Mouse (Mus musculus) retina, embryonic 14.5 days (tissue): Measurements from ENCODE around the gene Kcnj14.

Experiments used
- DNase-seq: peaks from one replicate; pipeline ENCODE4 v3.0.0-alpha.2; 2015; ENCODE audit warnings: low spot score

Kcnj14 gene

GRCm38 (mm10) chr7:45797661-45798510 lies 26.7 kb downstream of the Kcnj14 start:
- no peak for DNase-seq

GRCm38 (mm10) chr7:45796950-45797349 lies 27.6 kb downstream of the Kcnj14 start:
- no peak for DNase-seq

DNA sequence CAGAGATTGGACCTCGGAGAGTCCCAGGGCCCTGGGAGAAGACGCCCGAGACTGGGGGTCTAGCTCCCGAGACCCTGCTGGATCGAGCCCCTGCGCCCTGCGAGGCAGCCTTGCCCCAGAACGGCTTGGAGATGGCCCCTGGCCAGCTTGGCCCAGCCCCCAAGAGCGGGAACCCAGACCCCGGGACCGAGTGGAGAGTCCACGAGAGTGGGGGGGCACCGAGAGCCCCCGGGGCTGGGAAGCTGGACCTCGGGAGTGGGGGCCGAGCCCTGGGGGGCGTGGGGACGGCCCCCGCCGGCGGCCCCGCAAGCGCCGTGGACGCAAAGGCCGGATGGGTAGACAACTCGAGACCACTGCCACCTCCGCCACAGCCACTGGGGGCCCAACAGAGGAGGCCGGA lies 29.6 kb downstream of the Kcnj14 start:
- DNase-seq = no peak

DNA sequence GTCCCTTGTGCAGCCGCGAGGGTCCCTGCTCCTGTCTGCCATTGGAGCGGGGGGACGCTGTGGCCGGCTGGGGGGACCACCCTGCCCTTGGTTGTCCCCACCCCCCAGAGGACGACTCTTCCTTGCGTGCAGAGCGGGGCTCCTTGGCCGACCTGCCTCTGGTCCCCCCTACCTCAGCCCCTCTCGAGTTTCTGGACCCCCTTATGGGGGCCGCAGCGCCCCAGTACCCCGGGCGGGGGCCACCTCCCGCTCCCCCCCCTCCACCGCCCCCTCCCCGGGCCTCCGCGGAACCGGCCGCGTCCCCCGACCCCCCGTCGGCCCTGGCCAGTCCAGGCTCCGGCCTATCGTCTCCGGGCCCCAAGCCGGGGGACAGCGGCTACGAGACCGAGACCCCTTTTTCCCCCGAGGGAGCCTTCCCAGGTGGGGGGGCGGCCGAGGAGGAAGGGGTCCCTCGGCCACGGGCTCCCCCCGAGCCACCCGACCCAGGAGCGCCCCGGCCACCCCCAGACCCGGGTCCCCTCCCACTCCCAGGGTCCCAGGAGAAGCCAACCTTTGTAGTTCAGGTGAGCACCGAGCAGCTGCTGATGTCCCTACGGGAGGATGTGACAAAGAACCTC lies 30.5 kb downstream of the Kcnj14 start:
- DNase-seq = no peak

DNA sequence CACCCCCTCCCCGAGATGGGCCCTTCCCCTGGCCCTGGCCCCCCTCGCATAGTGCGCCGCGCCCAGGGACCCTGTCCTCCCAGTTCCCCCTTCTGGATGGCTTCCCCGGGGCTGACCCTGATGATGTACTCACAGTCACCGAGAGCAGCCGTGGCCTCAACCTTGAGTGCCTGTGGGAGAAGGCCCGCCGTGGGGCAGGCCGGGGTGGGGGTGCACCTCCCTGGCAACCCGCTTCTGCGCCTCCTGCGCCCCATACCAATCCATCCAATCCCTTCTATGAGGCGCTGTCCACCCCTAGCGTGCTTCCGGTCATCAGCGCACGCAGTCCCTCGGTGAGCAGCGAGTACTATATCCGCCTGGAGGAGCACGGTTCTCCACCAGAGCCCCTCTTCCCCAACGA lies 31.3 kb downstream of the Kcnj14 start:
- no peak for DNase-seq

GRCm38 (mm10) chr7:45791756-45792490 lies 32.7 kb downstream of the Kcnj14 start:
- no peak for DNase-seq

DNA sequence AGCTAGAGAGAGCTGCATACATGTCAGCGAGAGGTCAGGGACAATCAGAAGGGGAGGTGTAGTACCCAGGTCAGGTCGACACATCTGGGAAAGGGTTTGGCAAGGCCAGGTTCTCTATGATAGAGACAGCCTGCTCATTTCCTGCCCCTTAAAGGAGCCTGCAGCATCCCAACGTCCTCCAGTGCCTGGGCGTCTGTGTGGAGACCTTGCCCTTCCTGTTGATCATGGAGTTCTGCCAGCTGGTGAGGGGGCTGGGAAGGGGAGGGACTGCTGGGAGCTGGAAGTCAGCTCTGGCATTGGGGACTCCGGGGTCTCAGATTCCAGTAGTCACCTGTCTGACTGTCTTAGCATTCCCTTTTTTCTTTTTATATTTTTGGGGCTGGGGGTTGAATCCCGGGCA lies 33.9 kb downstream of the Kcnj14 start:
- DNase-seq = no peak

DNA sequence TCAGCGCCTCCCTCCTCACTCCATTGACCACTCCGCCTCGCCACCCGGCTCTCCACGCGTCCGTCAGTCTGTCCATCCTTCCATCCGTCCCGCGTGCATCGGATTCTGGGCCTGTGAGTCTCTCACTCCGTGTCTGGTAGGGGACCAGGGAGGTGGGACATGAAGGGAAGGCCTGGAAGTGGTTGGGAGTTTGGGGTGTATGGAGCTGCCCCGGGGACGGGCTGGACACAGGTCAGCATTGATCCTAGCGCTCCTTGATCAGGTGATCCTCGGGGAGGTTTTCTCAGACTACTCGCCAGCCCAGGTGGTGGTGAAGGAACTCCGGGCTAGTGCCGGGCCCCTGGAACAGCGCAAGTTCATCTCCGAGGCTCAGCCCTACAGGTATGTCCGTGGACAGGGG lies 36.9 kb downstream of the Kcnj14 start:
- no peak for DNase-seq

- DNase-seq = peak; percentile 63
Measured at GRCm38 (mm10) chr7:45786661-45787413, 37.7 kb downstream of the Kcnj14 start.

DNA sequence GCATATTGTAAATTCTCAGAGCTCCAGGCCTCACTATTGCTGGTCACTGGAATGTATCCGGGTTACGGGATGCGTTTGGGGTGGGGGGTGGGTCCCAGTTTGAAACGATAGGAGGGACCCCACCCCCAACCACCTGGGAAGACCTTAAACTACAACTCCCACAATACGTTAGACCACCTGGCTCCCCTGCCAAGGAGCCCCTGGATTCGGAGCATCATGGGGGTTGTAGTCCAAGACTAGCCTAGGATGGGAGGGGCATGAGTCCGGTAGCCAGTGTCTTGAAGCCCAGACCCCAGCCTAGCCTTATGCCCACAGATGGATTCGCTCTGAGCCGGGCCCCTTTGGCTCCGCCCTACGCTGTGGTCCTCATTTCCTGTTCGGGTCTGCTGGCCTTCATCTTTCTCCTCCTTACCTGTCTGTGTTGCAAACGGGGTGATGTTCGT lies 38.4 kb downstream of the Kcnj14 start:
- DNase-seq = peak; percentile 86

DNA sequence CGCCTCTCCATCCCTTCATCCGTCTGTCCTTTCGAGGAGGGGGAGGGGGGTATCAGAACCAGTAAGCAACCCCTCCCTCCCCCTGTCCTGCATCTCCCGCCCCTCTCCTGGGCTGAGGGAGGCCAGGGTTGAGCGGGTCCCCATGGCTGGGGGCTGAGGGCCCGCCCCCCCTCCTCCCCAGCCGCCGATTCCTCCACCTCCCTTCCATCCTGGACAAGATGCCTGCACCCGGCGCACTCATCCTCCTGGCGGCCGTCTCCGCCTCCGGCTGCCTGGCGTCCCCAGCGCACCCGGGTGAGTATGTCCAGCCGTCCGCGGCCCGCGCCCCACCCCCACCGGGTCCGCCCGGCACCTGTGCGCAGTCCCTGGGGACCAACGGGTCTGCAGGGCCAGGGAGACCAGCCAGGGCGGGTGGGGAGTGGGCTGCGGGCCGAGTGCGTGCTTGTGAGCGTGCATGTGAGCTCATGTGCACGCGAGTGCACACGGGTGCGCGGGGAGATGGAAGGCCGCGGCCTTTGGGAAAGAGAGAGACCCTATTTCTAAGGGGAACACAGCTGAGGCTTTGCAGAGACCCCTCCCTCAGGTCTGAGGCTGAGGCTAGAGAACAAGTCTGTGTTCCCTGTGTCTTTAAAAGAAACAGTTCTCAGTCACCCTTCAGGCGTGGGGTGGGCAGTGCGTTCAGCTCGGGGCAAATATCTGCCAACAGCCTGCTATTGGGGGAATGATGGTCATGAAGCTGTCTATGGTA lies 39.0 kb downstream of the Kcnj14 start:
- peak; percentile 66 for DNase-seq

DNA sequence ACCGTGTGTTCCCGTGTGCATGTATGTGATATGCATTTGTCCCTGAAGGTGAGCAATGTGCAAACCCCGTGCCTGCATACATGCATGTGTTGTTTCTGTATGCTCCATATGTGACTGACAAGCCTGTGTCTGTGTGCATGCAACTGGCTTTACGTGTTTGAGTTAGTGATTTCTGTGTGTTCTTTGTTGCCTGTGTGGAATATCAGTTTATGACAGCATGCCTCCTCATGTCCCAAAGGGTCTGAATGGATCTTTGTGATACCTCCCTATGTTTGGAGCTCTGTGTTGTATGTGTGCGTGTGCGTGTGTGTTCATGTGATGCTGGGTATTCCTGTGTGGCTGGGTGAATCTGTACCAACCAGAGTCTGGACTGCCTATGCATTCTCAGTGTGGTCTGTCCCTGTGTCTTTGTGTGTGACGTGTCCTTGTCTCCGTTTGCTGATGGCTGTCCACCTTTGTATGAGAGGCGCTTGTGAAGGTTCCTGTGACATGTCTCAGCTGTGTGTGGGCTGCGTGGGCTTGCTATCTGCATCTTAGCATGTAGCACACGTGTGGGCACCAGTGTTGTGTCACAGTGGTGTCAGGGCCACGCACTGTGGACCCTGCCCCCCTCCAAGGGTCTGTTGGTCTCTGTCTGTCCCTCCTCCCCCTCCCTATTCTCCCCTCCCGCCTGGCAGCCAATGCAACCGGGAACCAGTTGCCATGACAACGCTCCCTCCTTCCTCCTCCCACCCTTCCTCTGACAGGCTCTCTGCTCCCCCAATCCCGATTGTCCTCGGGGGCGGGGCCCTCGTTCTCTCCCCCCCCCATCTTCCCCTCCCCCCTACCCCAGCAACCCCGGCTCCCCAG lies 39.8 kb downstream of the Kcnj14 start, which contains the start of gene Sult2b1:
Sult2b1 (minus strand) TSS at position 146 of the 849 bp plus-strand sequence.
- DNase-seq = peak; percentile 93

DNA sequence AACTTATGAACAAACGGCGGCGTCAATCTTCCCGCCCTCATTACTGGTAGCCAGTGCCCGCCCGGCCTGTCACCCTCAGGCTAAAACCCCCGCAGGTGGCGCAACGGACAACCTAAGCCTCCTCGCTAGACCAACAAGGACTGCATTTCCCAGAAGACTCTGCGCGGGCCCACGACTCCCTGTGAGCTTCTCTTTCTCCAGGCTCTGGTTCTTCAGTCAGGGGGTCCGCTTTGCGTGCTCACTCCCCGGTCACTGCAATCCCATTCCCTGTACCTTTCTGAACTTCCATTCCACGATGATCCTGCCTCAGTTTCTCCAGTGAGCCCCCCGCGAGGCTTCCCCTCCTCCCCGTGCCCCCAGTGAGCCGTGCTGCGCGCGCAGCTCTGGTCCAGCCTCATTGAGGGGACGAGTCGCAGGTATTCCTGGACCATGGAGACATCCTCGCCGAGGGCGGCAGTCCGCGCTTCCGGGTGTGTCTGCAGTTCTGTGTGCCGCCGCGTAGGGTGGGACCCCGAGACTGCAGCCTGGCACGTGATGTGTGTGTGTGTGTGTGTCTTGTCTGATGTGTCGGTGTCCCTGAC lies 41.0 kb downstream of the Kcnj14 start, which contains the start of gene Lmtk3:
Lmtk3 (plus strand) TSS at position 228 of the 581 bp plus-strand sequence.
- DNase-seq = peak; percentile 78

GRCm38 (mm10) chr7:45782271-45782670 lies 42.3 kb downstream of the Kcnj14 start:
- no peak for DNase-seq

DNA sequence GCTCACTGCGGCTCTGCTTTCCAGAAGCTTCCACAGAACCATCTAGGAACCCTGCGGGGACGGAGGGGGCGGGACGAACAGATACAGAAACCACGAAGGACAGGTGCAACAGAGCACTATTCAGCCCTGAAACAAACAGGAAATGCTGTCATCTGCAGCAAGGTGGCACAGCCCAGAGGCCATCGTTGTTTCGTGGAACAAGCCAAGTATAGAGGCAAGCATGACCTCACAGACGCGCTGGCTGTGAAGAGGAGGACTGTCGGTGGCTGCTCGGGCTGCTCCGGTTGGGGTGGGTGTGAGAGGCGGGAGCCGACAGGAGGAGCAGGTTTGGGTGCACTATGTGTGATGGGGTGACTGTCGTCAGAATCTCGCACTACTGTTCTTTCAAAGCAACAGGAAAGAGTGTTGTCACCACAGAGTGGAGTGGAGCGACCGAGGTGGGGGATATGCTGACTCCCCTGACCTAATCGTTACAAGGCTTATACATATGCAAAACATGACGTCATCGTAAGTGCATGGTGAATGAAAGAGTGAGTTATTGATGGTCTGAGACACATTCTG lies 45.4 kb downstream of the Kcnj14 start:
- DNase-seq = no peak

- DNase-seq = no peak
Measured at GRCm38 (mm10) chr7:45775237-45775636, 49.3 kb downstream of the Kcnj14 start.

DNA sequence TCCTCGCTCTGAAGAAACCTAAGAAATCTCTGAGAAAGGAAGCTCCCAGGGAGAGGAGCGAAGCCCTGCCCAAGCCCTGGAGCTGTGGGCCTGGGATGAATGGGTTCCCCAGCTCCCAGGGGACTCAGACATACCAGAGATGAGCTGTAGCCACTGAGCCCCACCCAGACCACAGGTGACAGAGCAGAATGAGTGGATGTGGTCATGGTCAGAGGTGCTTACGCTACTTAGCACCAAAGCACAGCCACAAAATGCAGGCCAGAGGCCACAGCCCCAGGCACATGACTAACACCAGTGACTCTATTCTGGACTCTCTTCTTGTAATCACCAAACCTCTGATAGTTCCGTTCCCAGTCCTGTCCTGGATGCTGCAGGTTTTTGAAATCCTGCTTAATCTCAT lies 53.5 kb downstream of the Kcnj14 start:
- no peak for DNase-seq

GRCm38 (mm10) chr7:45770427-45771082 lies 54.0 kb downstream of the Kcnj14 start:
- DNase-seq = no peak

GRCm38 (mm10) chr7:45767500-45767899 lies 57.1 kb downstream of the Kcnj14 start:
- no peak for DNase-seq
